Mouse (Mus musculus) embryonic fibroblast, embryonic 13.5 days (primary cell): ENCODE measurements around the gene Cars2. TPM values are rescaled to one million over a fixed set of nuclear protein-coding genes. Genes with fewer than 3 reads are reported as not detected.

ENCODE experiments used
- H3K27ac ChIP-seq: 2 replicates; pipeline ENCODE4 v1.5.1; 2012; ENCODE audit warnings: low read length, control low read depth, inconsistent platforms; ENCODE audit not compliant: insufficient read depth
- H3K4me1 ChIP-seq: 2 replicates; pipeline ENCODE4 v1.6.1; 2011; ENCODE audit warnings: low read length; ENCODE audit not compliant: control insufficient read depth, insufficient read depth
- H3K4me3 ChIP-seq: 2 replicates; pipeline ENCODE4 v1.5.1; 2011; ENCODE audit warnings: mild to moderate bottlenecking, control low read depth, low read length; ENCODE audit not compliant: insufficient read depth
- CTCF ChIP-seq: IDR thresholded peaks from 2 replicates; pipeline ENCODE4 v1.5.1; 2011; ENCODE audit warnings: mild to moderate bottlenecking, control low read depth, low read length, moderate library complexity, borderline replicate concordance; ENCODE audit not compliant: insufficient read depth
- POLR2A ChIP-seq: IDR thresholded peaks from 2 replicates; pipeline ENCODE4 v1.6.1; 2011; ENCODE audit warnings: low read depth, mild to moderate bottlenecking, control low read depth, low read length, moderate library complexity
- polyA plus RNA-seq: library from polyadenylated mRNA; stranded (reverse); fragments of >200 nt; gene quantifications from 2 replicates; pipeline ENCODE4 v1.2.4, GENCODE M21; 2011; ENCODE audit warnings: low read depth; ENCODE audit not compliant: missing spikeins, insufficient read length

Cars2 gene
- polyA plus RNA-seq, 1 experiment, result 21.7 TPM

DNA sequence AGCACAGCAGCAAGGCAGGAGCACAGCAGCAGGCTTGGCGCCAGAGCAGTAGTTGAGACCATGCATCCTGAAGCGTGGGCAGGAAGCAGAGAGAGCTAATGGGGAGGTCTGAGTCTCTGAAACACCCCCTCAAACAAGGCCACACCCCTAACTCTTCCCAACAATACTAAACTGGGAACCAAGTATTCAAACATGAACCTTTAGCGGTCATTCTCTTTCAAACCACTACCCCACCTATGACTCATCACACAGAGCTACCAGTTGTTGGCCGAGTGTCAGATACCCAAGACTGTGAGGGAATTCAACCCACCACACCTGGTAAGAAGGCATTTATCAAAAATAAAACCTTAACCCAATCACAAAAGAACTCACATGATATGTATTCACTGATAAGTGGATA lies 63.4 kb downstream of the Cars2 start:
- no peak overlapping the region for H3K4me3 ChIP-seq
- no peaks in the 10 kb centered on the region for H3K4me1 ChIP-seq
- no peak for TF ChIP-seq CTCF
- TF ChIP-seq POLR2A, result no peak
- H3K27ac ChIP-seq, result no peak overlapping the region

DNA sequence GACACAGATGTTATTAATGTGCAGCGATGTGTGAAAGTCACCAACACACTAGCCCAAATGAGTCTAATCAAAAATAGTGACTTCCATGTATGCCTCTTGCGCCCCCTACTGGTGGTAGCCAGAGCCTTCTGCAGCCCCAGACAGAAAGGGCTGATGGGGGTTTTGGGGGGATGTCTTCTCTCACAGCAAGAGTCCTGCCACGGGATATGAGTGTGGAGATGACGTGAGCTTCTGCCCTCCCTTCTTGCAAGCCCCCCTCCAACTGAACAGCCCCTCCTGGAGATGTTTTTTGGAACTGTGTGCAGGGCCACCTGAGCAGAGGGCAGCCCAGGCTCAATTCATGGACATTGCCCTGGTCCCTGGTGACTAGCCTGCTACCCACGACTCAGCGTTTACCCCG lies 64.4 kb downstream of the Cars2 start:
- TF ChIP-seq POLR2A (no peak), CTCF (peak; percentile 44; the same call in 1 of the 2 replicates)
- Histone ChIP-seq H3K4me1 (no peaks in the 10 kb centered on the region), H3K27ac (no peak overlapping the region), H3K4me3 (no peak overlapping the region)

DNA sequence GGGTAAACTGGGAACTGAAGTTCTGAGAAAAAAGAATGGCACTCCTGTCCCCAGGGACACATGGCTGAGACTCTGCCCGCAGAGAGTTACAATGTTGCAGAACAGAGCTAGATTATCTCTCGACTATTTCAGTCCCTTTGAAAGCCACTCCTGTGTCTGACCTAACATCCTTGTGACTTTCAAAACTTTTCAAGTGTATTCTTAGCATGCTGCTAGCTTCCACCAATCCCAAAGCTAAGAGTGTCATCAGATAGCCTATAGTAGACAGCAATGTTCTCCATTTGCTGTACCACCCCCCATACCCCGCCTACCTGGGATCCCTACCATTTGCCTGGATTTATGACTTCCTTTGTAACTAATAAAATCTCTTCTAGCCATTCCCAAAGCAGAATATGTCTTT lies 68.0 kb downstream of the Cars2 start:
- no peak overlapping the region for H3K4me3 ChIP-seq
- TF ChIP-seq CTCF, result no peak
- TF ChIP-seq POLR2A, result no peak
- no peaks in the 10 kb centered on the region for H3K4me1 ChIP-seq
- H3K27ac ChIP-seq, result no peak overlapping the region

GRCm38 (mm10) chr8:11481876-11482275 lies 68.7 kb downstream of the Cars2 start:
- Histone ChIP-seq H3K27ac (no peak overlapping the region), H3K4me3 (no peak overlapping the region), H3K4me1 (no peaks in the 10 kb centered on the region)
- TF ChIP-seq CTCF, result no peak
- no peak for TF ChIP-seq POLR2A

GRCm38 (mm10) chr8:11479591-11479990 lies 71.0 kb downstream of the Cars2 start:
- no peak for TF ChIP-seq CTCF
- no peak for TF ChIP-seq POLR2A
- Histone ChIP-seq H3K4me3 (no peak overlapping the region), H3K27ac (no peak overlapping the region), H3K4me1 (peaks cover 4% of the 10 kb centered on the region; the same call in 1 of the 2 replicates)

- Histone ChIP-seq H3K4me1 (peaks cover 4% of the 10 kb centered on the region; the same call in 1 of the 2 replicates), H3K27ac (no peak overlapping the region), H3K4me3 (no peak overlapping the region)
- no peak for TF ChIP-seq POLR2A
- no peak for TF ChIP-seq CTCF
Observed at GRCm38 (mm10) chr8:11478807-11479527, 71.6 kb downstream of the Cars2 start.

GRCm38 (mm10) chr8:11477811-11478761 lies 72.5 kb downstream of the Cars2 start, which contains the start of gene Rab20:
TSS of gene Rab20 (minus strand) at chr8:11478710.
- peak; percentile 46; the same call in 1 of the 2 replicates for TF ChIP-seq POLR2A
- TF ChIP-seq CTCF, result no peak
- Histone ChIP-seq H3K4me3 (peak within 1 kb of the TSS; percentile 57), H3K4me1 (peaks cover 4% of the 10 kb centered on the region; the same call in 1 of the 2 replicates), H3K27ac (peak within 1 kb of the TSS; percentile 57; the same call in 1 of the 2 replicates)

GRCm38 (mm10) chr8:11477178-11477553 lies 73.4 kb downstream of the Cars2 start:
- Histone ChIP-seq H3K4me3 (peak overlapping the region; percentile 57), H3K4me1 (peaks cover 4% of the 10 kb centered on the region; the same call in 1 of the 2 replicates), H3K27ac (peak overlapping the region; percentile 57)
- no peak for TF ChIP-seq CTCF
- no peak for TF ChIP-seq POLR2A

DNA sequence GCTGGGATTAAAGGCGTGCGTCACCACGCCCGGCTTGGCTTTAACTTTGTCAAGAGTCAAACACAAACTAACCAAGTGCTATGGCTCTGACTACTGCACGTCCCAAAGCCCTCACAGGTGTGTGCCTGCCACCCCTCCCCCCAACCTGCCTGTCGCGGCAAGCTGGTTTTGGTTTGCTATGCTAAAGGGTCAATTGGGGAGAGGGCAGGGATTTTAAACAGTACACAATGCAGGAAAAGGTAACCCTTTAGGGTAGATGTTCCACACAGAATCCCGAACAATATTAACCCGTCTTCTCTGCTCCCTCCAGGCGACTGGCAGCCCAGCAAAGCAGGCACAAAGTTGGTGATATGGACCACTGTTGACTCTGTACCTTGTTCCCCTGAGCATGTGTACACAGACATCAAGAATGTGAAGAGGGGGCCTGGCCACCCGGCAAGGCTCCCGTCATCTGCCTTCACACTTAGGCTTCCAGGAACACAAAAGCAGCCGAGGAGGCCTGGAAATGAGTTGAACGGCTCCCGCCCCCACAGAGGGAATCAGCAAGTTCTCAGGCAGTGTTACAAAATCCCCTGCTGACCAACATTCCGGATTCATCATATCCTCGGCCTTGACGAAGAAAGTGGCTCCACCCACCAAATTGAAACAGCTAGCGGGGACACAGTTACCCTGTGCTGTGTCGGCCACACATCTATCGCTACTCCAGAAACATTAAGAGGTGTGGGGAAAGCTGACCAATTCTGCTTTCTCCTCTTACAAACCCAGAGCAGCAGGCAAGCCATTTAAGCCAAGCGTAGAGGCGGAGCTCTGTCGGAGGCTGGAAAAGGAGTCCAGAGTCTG lies 74.0 kb downstream of the Cars2 start:
- peaks cover 4% of the 10 kb centered on the region; the same call in 1 of the 2 replicates for H3K4me1 ChIP-seq
- H3K4me3 ChIP-seq, result peak overlapping the region; percentile 57
- peak overlapping the region; percentile 57 for H3K27ac ChIP-seq
- TF ChIP-seq CTCF (no peak), POLR2A (peak; percentile 60)
